25 mouse cellular contexts compared by ENCODE assay signal in the genomic region with DNA sequence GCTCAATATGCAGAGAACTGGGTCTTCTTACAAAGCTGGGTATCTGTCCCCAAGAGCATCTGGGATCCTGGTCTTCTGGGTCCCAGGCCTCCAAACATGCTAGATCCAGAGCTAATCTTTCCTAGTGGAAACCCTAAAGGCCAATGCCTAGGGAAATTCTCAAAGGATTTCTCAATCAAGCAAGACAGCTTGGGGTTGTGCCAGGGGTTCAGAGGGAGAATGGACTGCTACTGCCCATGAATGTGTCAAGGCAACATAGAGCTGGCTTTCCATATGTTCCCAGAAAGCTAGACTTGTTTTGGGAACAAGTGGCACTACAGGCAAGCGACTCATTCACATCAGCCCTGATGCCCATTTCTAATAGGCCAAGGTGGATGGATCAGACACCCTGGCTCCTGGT.
DNase-seq lines count a peak whose midpoint lies in the region; ATAC-seq lines count a peak whose summit lies in the region.
"Had no signal": no experiment of that assay in that cellular context is flagged by ENCODE, and none has a peak within 500 bp of the region (broad histone marks: within the 10 kb centered on the region; RNA-seq: fewer than 3 reads in every experiment).

No protein-coding gene starts in this region.

- H3K36me3 ChIP-seq in forebrain, embryonic 15.5 days, result no peaks in the 10 kb centered on the region
- H3K36me3 ChIP-seq: embryonic facial prominence, embryonic 12.5 days; embryonic facial prominence, embryonic 15.5 days; G1E; heart, embryonic 10.5 days; heart, embryonic 13.5 days had no signal

- H3K4me1 ChIP-seq in forebrain, embryonic 15.5 days, result no peaks in the 10 kb centered on the region
- H3K4me1 ChIP-seq: embryonic facial prominence, embryonic 12.5 days; embryonic facial prominence, embryonic 15.5 days had no signal

- H3K27ac ChIP-seq in forebrain, embryonic 15.5 days (replicated peaks), result no peak overlapping the region
- H3K27ac ChIP-seq: embryonic facial prominence, embryonic 12.5 days; embryonic facial prominence, embryonic 15.5 days; heart, adult 2 months; heart, embryonic 10.5 days; heart, embryonic 13.5 days; hindbrain, embryonic 14.5 days; hindbrain, postnatal 0 days had no signal

- no peaks in the 10 kb centered on the region for H3K27me3 ChIP-seq in forebrain, embryonic 15.5 days
- H3K27me3 ChIP-seq: embryonic facial prominence, embryonic 12.5 days; embryonic facial prominence, embryonic 15.5 days; heart, embryonic 13.5 days had no signal

- WGBS in forebrain, embryonic 15.5 days, result 94% methylated on average over 1 of the region's 1 CpGs

- H3K9me3 ChIP-seq in forebrain, embryonic 15.5 days, result no peaks in the 10 kb centered on the region
- H3K9me3 ChIP-seq: embryonic facial prominence, embryonic 12.5 days; embryonic facial prominence, embryonic 15.5 days; G1E; heart, embryonic 10.5 days; heart, embryonic 13.5 days had no signal

- H3K9ac ChIP-seq in forebrain, embryonic 15.5 days (replicated peaks), result no peak overlapping the region
- H3K9ac ChIP-seq: embryonic facial prominence, embryonic 12.5 days; embryonic facial prominence, embryonic 15.5 days; heart, embryonic 13.5 days; hindbrain, embryonic 14.5 days had no signal

- no peak overlapping the region for H3K4me2 ChIP-seq in forebrain, embryonic 15.5 days (replicated peaks)
- H3K4me2 ChIP-seq: embryonic facial prominence, embryonic 12.5 days; embryonic facial prominence, embryonic 15.5 days; heart, embryonic 13.5 days; hindbrain, embryonic 14.5 days had no signal

- ATAC-seq in forebrain, embryonic 15.5 days (replicated peaks), result no peak
- ATAC-seq: forebrain, embryonic 16.5 days; hindbrain, postnatal 0 days; inflammation-experienced regulatory T-cells, adult 6 months had no signal

- H3K4me3 ChIP-seq in forebrain, embryonic 15.5 days, result no peak overlapping the region
- H3K4me3 ChIP-seq: embryonic facial prominence, embryonic 12.5 days; embryonic facial prominence, embryonic 15.5 days; heart, adult 2 months; heart, embryonic 10.5 days; heart, embryonic 13.5 days had no signal

- peak; percentile 31 for DNase-seq in adrenal gland, postnatal 10 days
- no peak for DNase-seq in adrenal gland, adult 8-10 months
- DNase-seq in lung, postnatal 10 days, result peak; percentile 35
- no peak for DNase-seq in lung, postnatal 25 days (ENCODE audit: low spot score)
- peak; percentile 79 for DNase-seq in adipocyte (ENCODE audit: low spot score)
- DNase-seq in cerebellum, postnatal 4 days (ENCODE audit: low spot score in 2 of 2), result no peak
- DNase-seq: B cell, adult 2 months; cerebellum, adult 18-20 months; cerebellum, adult 9-10 months; cerebellum, postnatal 14 days; gastrocnemius, postnatal 10 days; gastrocnemius, postnatal 36 days; heart, adult 2 months; heart, postnatal 14 days; heart, postnatal 4 days had no signal

Comparison
In these comparisons a context has a peak if more than half of its experiments do, and no peak if none do; other contexts are left out.
1. DNase-seq: peak in adrenal gland, postnatal 10 days (single experiment), lung, postnatal 10 days (single experiment) and adipocyte (single experiment); none in adrenal gland, adult 8-10 months (single experiment), lung, postnatal 25 days (single experiment) and cerebellum, postnatal 4 days (0 of 2).